9 mouse cellular contexts compared by ENCODE assay signal in genomic region chr6:127546676-127547075, GRCm38 (mm10). TPM values are rescaled to one million over a fixed set of nuclear protein-coding genes. Genes with fewer than 3 reads are reported as not detected.
DNase-seq lines count a peak whose midpoint lies in the region; ATAC-seq and TF ChIP-seq lines count a peak whose summit lies in the region.
"Had no signal": no experiment of that assay in that cellular context is flagged by ENCODE, and none has a peak within 500 bp of the region (broad histone marks: within the 10 kb centered on the region; RNA-seq: fewer than 3 reads in every experiment).

No protein-coding gene starts in this region.

- H3K9me3 ChIP-seq in midbrain, postnatal 0 days (ENCODE audit: low read length), result no peaks in the 10 kb centered on the region
- no peaks in the 10 kb centered on the region for H3K9me3 ChIP-seq in midbrain, embryonic 15.5 days
- H3K9me3 ChIP-seq in kidney, embryonic 16.5 days (ENCODE audit: low read length), result no peaks in the 10 kb centered on the region
- no peaks in the 10 kb centered on the region for H3K9me3 ChIP-seq in midbrain, embryonic 13.5 days
- H3K9me3 ChIP-seq: midbrain, embryonic 12.5 days had no signal

- ATAC-seq in midbrain, postnatal 0 days (ENCODE audit: low FRiP score), result no peak
- ATAC-seq in midbrain, embryonic 15.5 days (replicated peaks), result no peak
- peak; percentile 92 for ATAC-seq in kidney, embryonic 16.5 days (ENCODE audit: low FRiP score, low TSS enrichment)
- no peak for ATAC-seq in midbrain, embryonic 13.5 days

- H3K4me1 ChIP-seq in midbrain, postnatal 0 days (ENCODE audit: insufficient read depth, low read length), result no peaks in the 10 kb centered on the region
- H3K4me1 ChIP-seq in midbrain, embryonic 15.5 days, result peaks cover 2% of the 10 kb centered on the region; the same call in 1 of the 2 replicates
- peaks cover 23% of the 10 kb centered on the region; the same call in 1 of the 2 replicates for H3K4me1 ChIP-seq in kidney, embryonic 16.5 days (ENCODE audit: insufficient read depth, low read length)
- H3K4me1 ChIP-seq in midbrain, embryonic 13.5 days (replicated peaks), result 0 out of 2 replicates have a peak, but pooled peaks cover 3% of the 10 kb centered on the region
- H3K4me1 ChIP-seq: midbrain, embryonic 12.5 days had no signal

- H3K4me3 ChIP-seq in midbrain, postnatal 0 days (ENCODE audit: low read depth, low read length), result no peak overlapping the region
- H3K4me3 ChIP-seq in midbrain, embryonic 15.5 days, result no peak overlapping the region
- no peak overlapping the region for H3K4me3 ChIP-seq in kidney, embryonic 16.5 days (ENCODE audit: low read length)
- H3K4me3 ChIP-seq in midbrain, embryonic 13.5 days (replicated peaks), result no peak overlapping the region
- H3K4me3 ChIP-seq: midbrain, embryonic 12.5 days had no signal

- H3K27ac ChIP-seq in midbrain, postnatal 0 days (ENCODE audit: low read depth, low read length), result no peak overlapping the region
- no peak overlapping the region for H3K27ac ChIP-seq in midbrain, embryonic 15.5 days
- no peak overlapping the region for H3K27ac ChIP-seq in kidney, embryonic 16.5 days (ENCODE audit: low read length)
- H3K27ac ChIP-seq in midbrain, embryonic 13.5 days, result no peak overlapping the region
- H3K27ac ChIP-seq: midbrain, embryonic 12.5 days had no signal

- no peak overlapping the region for H3K9ac ChIP-seq in midbrain, postnatal 0 days (replicated peaks; ENCODE audit: low read length, poor library complexity, severe bottlenecking)
- no peak overlapping the region for H3K9ac ChIP-seq in midbrain, embryonic 15.5 days
- H3K9ac ChIP-seq in kidney, embryonic 16.5 days (replicated peaks; ENCODE audit: low read length), result no peak overlapping the region
- no peak overlapping the region for H3K9ac ChIP-seq in midbrain, embryonic 13.5 days (replicated peaks)
- H3K9ac ChIP-seq: midbrain, embryonic 12.5 days had no signal

- DNase-seq in midbrain, postnatal 0 days (ENCODE audit: low spot score), result peak; percentile 55
- DNase-seq in gastrocnemius, adult 18-20 months (ENCODE audit: low spot score), result peak; percentile 12
- peak; percentile 6 for DNase-seq in skeletal muscle tissue, adult 2 months (ENCODE audit: low read depth, low spot score)
- DNase-seq in spleen, postnatal 36 days (ENCODE audit: low spot score in 2 of 2), result no peak
- DNase-seq in layer of hippocampus, adult 11-12 months (ENCODE audit: low spot score), result no peak

- H3K4me2 ChIP-seq in midbrain, postnatal 0 days (ENCODE audit: low read depth, low read length, poor library complexity, severe bottlenecking), result no peak overlapping the region
- H3K4me2 ChIP-seq in midbrain, embryonic 15.5 days, result no peak overlapping the region
- H3K4me2 ChIP-seq in kidney, embryonic 16.5 days (replicated peaks; ENCODE audit: low read depth, low read length), result no peak overlapping the region
- H3K4me2 ChIP-seq in midbrain, embryonic 13.5 days (replicated peaks), result no peak overlapping the region
- H3K4me2 ChIP-seq: midbrain, embryonic 12.5 days had no signal

- H3K27me3 ChIP-seq in midbrain, postnatal 0 days (ENCODE audit: insufficient read depth, low read length), result no peaks in the 10 kb centered on the region
- no peaks in the 10 kb centered on the region for H3K27me3 ChIP-seq in midbrain, embryonic 15.5 days (replicated peaks)
- no peaks in the 10 kb centered on the region; the same call in 1 of the 2 replicates for H3K27me3 ChIP-seq in kidney, embryonic 16.5 days (ENCODE audit: insufficient read depth, low read length)
- no peaks in the 10 kb centered on the region for H3K27me3 ChIP-seq in midbrain, embryonic 13.5 days

- no peaks in the 10 kb centered on the region for H3K36me3 ChIP-seq in midbrain, postnatal 0 days (ENCODE audit: insufficient read depth, low read length)
- H3K36me3 ChIP-seq in midbrain, embryonic 15.5 days (replicated peaks), result no peaks in the 10 kb centered on the region
- H3K36me3 ChIP-seq in kidney, embryonic 16.5 days (ENCODE audit: insufficient read depth, low read length), result no peaks in the 10 kb centered on the region
- H3K36me3 ChIP-seq in midbrain, embryonic 13.5 days, result no peaks in the 10 kb centered on the region
- H3K36me3 ChIP-seq: midbrain, embryonic 12.5 days had no signal

- no peak for TF ChIP-seq CTCF in midbrain, postnatal 0 days (IDR thresholded peaks at IDR 0.05)

- WGBS in midbrain, postnatal 0 days, result 66% methylated on average over 4 of the region's 4 CpGs
- 65% methylated on average over 4 of the region's 4 CpGs for WGBS in midbrain, embryonic 15.5 days
- 13% methylated on average over 4 of the region's 4 CpGs for WGBS in kidney, embryonic 16.5 days
- whole genome bisulfite sequencing in midbrain, embryonic 13.5 days, result 73% methylated on average over 4 of the region's 4 CpGs

RNA-seq across cellular contexts. Expression of gene Cracr2a, which starts 14.5 kb away (rescaled TPM):
- total RNA-seq in midbrain, postnatal 0 days (2014; rRNA removed), result 0.44 and 0.61 TPM in 2 replicates
- 0.47 and 0.61 TPM in 2 replicates for polyA plus RNA-seq in midbrain, postnatal 0 days (2015; fragmentation: Nextera tagmentation; extraction: Ambion mirVana)
- 0.11 and 0.74 TPM in 2 replicates for polyA plus RNA-seq in midbrain, embryonic 15.5 days (2015; fragmentation: Nextera tagmentation; extraction: Ambion mirVana)
- under 1 TPM; 0.12 to 0.27 TPM for total RNA-seq in gastrocnemius, adult 18-20 months (2021)
- 1.8 and 2.0 TPM in 2 replicates for polyA plus RNA-seq in kidney, embryonic 16.5 days (2015; fragmentation: Nextera tagmentation; extraction: Ambion mirVana)
- 0.24 and 0.53 TPM in 2 replicates for polyA plus RNA-seq in midbrain, embryonic 13.5 days (2015; fragmentation: Nextera tagmentation; extraction: Ambion mirVana)

Comparison
In these comparisons a context has a peak if more than half of its experiments do, and no peak if none do; other contexts are left out.
1. DNase-seq: peak in midbrain, postnatal 0 days (single experiment), gastrocnemius, adult 18-20 months (single experiment) and skeletal muscle tissue, adult 2 months (single experiment); none in spleen, postnatal 36 days (0 of 2) and layer of hippocampus, adult 11-12 months (single experiment).